Mouse (Mus musculus): ENCODE measurements around the gene Setdb1. TPM values are rescaled to one million over a fixed set of nuclear protein-coding genes. Genes with fewer than 3 reads are reported as not detected.

The Setdb1 gene
- polyA plus RNA-seq, 1 experiment from 2014 or later = 31.6 TPM

- no peak overlapping the region for H3K9ac ChIP-seq (ENCODE audit: low read depth, low read length)
- ATAC-seq (replicated peaks; ENCODE audit: insufficient number of reproducible peaks, low FRiP score, low TSS enrichment) = no peak
- peaks cover 11% of the 10 kb centered on the region; the same call in 1 of the 2 replicates for H3K4me1 ChIP-seq (ENCODE audit: control insufficient read depth, insufficient read depth, low read length)
- H3K27ac ChIP-seq (ENCODE audit: low read depth, low read length) = no peak overlapping the region
- no peak overlapping the region for H3K4me2 ChIP-seq
- no peaks in the 10 kb centered on the region for H3K36me3 ChIP-seq (ENCODE audit: control insufficient read depth, insufficient read depth, low read length)
- WGBS (ENCODE audit: insufficient replicate concordance) = 47% methylated on average over 4 of the region's 4 CpGs
- no peaks in the 10 kb centered on the region for H3K9me3 ChIP-seq (replicated peaks; ENCODE audit: control insufficient read depth, low read length)
- H3K4me3 ChIP-seq (ENCODE audit: low read depth, low read length) = no peak overlapping the region
- no peaks in the 10 kb centered on the region for H3K27me3 ChIP-seq (ENCODE audit: control insufficient read depth, insufficient read depth, low read length)
These were observed 50.8 kb downstream of the Setdb1 start for GRCm38 (mm10) chr3:95306244-95306643.

- Histone ChIP-seq H3K9me3 (replicated peaks; ENCODE audit: control insufficient read depth, low read length) (no peaks in the 10 kb centered on the region), H3K4me1 (ENCODE audit: control insufficient read depth, insufficient read depth, low read length) (peaks cover 2% of the 10 kb centered on the region; the same call in 1 of the 2 replicates), H3K27ac (ENCODE audit: low read depth, low read length) (no peak overlapping the region), H3K4me3 (ENCODE audit: low read depth, low read length) (no peak overlapping the region), H3K27me3 (ENCODE audit: control insufficient read depth, insufficient read depth, low read length) (no peaks in the 10 kb centered on the region), H3K9ac (ENCODE audit: low read depth, low read length) (no peak overlapping the region), H3K36me3 (ENCODE audit: control insufficient read depth, insufficient read depth, low read length) (no peaks in the 10 kb centered on the region), H3K4me2 (no peak overlapping the region)
- ATAC-seq (replicated peaks; ENCODE audit: insufficient number of reproducible peaks, low FRiP score, low TSS enrichment) = no peak
- 78% methylated on average over 3 of the region's 3 CpGs for WGBS (ENCODE audit: insufficient replicate concordance)
These were observed 55.7 kb downstream of the Setdb1 start for GRCm38 (mm10) chr3:95301204-95301796.

- no peaks in the 10 kb centered on the region for H3K27me3 ChIP-seq (ENCODE audit: control insufficient read depth, insufficient read depth, low read length)
- peaks cover 5% of the 10 kb centered on the region for H3K36me3 ChIP-seq (ENCODE audit: control insufficient read depth, insufficient read depth, low read length)
- 61% methylated on average over 7 of the region's 7 CpGs for WGBS (ENCODE audit: insufficient replicate concordance)
- no peaks in the 10 kb centered on the region for H3K9me3 ChIP-seq (replicated peaks; ENCODE audit: control insufficient read depth, low read length)
- ATAC-seq (replicated peaks; ENCODE audit: insufficient number of reproducible peaks, low FRiP score, low TSS enrichment) = no peak
- no peak overlapping the region for H3K27ac ChIP-seq (ENCODE audit: low read depth, low read length)
- H3K4me2 ChIP-seq = no peak overlapping the region
- H3K4me3 ChIP-seq (ENCODE audit: low read depth, low read length) = no peak overlapping the region
- no peak overlapping the region for H3K9ac ChIP-seq (ENCODE audit: low read depth, low read length)
- no peaks in the 10 kb centered on the region for H3K4me1 ChIP-seq (ENCODE audit: control insufficient read depth, insufficient read depth, low read length)
These were observed 59.0 kb downstream of the Setdb1 start for GRCm38 (mm10) chr3:95298018-95298417.

GRCm38 (mm10) chr3:95296103-95296469 is 60.9 kb downstream of the Setdb1 start:
- 13% methylated on average over 5 of the region's 5 CpGs for WGBS (ENCODE audit: insufficient replicate concordance)
- no peak overlapping the region for H3K4me3 ChIP-seq (ENCODE audit: low read depth, low read length)
- no peak for ATAC-seq (replicated peaks; ENCODE audit: insufficient number of reproducible peaks, low FRiP score, low TSS enrichment)
- no peak overlapping the region for H3K27ac ChIP-seq (ENCODE audit: low read depth, low read length)
- H3K4me2 ChIP-seq = 0 out of 2 replicates have a peak overlapping the region, but pooled peaks have one; percentile 6
- H3K36me3 ChIP-seq (ENCODE audit: control insufficient read depth, insufficient read depth, low read length) = peaks cover 8% of the 10 kb centered on the region
- no peaks in the 10 kb centered on the region for H3K27me3 ChIP-seq (ENCODE audit: control insufficient read depth, insufficient read depth, low read length)
- H3K4me1 ChIP-seq (ENCODE audit: control insufficient read depth, insufficient read depth, low read length) = no peaks in the 10 kb centered on the region
- no peak overlapping the region for H3K9ac ChIP-seq (ENCODE audit: low read depth, low read length)
- no peaks in the 10 kb centered on the region for H3K9me3 ChIP-seq (replicated peaks; ENCODE audit: control insufficient read depth, low read length)

- Histone ChIP-seq H3K27me3 (ENCODE audit: control insufficient read depth, insufficient read depth, low read length) (no peaks in the 10 kb centered on the region), H3K9ac (ENCODE audit: low read depth, low read length) (no peak overlapping the region), H3K4me2 (0 out of 2 replicates have a peak overlapping the region, but pooled peaks have one; percentile 6), H3K9me3 (replicated peaks; ENCODE audit: control insufficient read depth, low read length) (no peaks in the 10 kb centered on the region), H3K27ac (ENCODE audit: low read depth, low read length) (no peak overlapping the region), H3K4me3 (ENCODE audit: low read depth, low read length) (no peak overlapping the region), H3K4me1 (ENCODE audit: control insufficient read depth, insufficient read depth, low read length) (no peaks in the 10 kb centered on the region), H3K36me3 (ENCODE audit: control insufficient read depth, insufficient read depth, low read length) (peaks cover 8% of the 10 kb centered on the region)
- WGBS (ENCODE audit: insufficient replicate concordance) = 80% methylated on average over 11 of the region's 11 CpGs
- no peak for ATAC-seq (replicated peaks; ENCODE audit: insufficient number of reproducible peaks, low FRiP score, low TSS enrichment)
These were observed 61.5 kb downstream of the Setdb1 start for GRCm38 (mm10) chr3:95295321-95296102.

- WGBS (ENCODE audit: insufficient replicate concordance) = 78% methylated on average over 5 of the region's 5 CpGs
- Histone ChIP-seq H3K4me3 (ENCODE audit: low read depth, low read length) (no peak overlapping the region), H3K4me1 (ENCODE audit: control insufficient read depth, insufficient read depth, low read length) (no peaks in the 10 kb centered on the region), H3K27me3 (ENCODE audit: control insufficient read depth, insufficient read depth, low read length) (no peaks in the 10 kb centered on the region), H3K27ac (ENCODE audit: low read depth, low read length) (no peak overlapping the region), H3K9ac (ENCODE audit: low read depth, low read length) (no peak overlapping the region), H3K4me2 (no peak overlapping the region), H3K36me3 (ENCODE audit: control insufficient read depth, insufficient read depth, low read length) (peaks cover 9% of the 10 kb centered on the region), H3K9me3 (replicated peaks; ENCODE audit: control insufficient read depth, low read length) (no peaks in the 10 kb centered on the region)
- ATAC-seq (replicated peaks; ENCODE audit: insufficient number of reproducible peaks, low FRiP score, low TSS enrichment) = no peak
These were observed 62.3 kb downstream of the Setdb1 start for GRCm38 (mm10) chr3:95294718-95295117.

GRCm38 (mm10) chr3:95294316-95294715 is 62.7 kb downstream of the Setdb1 start:
- H3K27ac ChIP-seq (ENCODE audit: low read depth, low read length) = no peak overlapping the region
- H3K4me2 ChIP-seq = no peak overlapping the region
- H3K27me3 ChIP-seq (ENCODE audit: control insufficient read depth, insufficient read depth, low read length) = no peaks in the 10 kb centered on the region
- no peaks in the 10 kb centered on the region for H3K9me3 ChIP-seq (replicated peaks; ENCODE audit: control insufficient read depth, low read length)
- H3K36me3 ChIP-seq (ENCODE audit: control insufficient read depth, insufficient read depth, low read length) = peaks cover 10% of the 10 kb centered on the region
- H3K9ac ChIP-seq (ENCODE audit: low read depth, low read length) = no peak overlapping the region
- 83% methylated on average over 7 of the region's 7 CpGs for WGBS (ENCODE audit: insufficient replicate concordance)
- H3K4me1 ChIP-seq (ENCODE audit: control insufficient read depth, insufficient read depth, low read length) = no peaks in the 10 kb centered on the region
- H3K4me3 ChIP-seq (ENCODE audit: low read depth, low read length) = no peak overlapping the region
- no peak for ATAC-seq (replicated peaks; ENCODE audit: insufficient number of reproducible peaks, low FRiP score, low TSS enrichment)

- H3K27me3 ChIP-seq (ENCODE audit: control insufficient read depth, insufficient read depth, low read length) = no peaks in the 10 kb centered on the region
- no peaks in the 10 kb centered on the region for H3K9me3 ChIP-seq (replicated peaks; ENCODE audit: control insufficient read depth, low read length)
- peaks cover 12% of the 10 kb centered on the region for H3K36me3 ChIP-seq (ENCODE audit: control insufficient read depth, insufficient read depth, low read length)
- WGBS (ENCODE audit: insufficient replicate concordance) = 74% methylated on average over 11 of the region's 11 CpGs
- no peaks in the 10 kb centered on the region for H3K4me1 ChIP-seq (ENCODE audit: control insufficient read depth, insufficient read depth, low read length)
- ATAC-seq (replicated peaks; ENCODE audit: insufficient number of reproducible peaks, low FRiP score, low TSS enrichment) = no peak
- no peak overlapping the region for H3K4me2 ChIP-seq
- H3K27ac ChIP-seq (ENCODE audit: low read depth, low read length) = no peak overlapping the region
- H3K4me3 ChIP-seq (ENCODE audit: low read depth, low read length) = no peak overlapping the region
- H3K9ac ChIP-seq (ENCODE audit: low read depth, low read length) = no peak overlapping the region
These were observed 63.5 kb downstream of the Setdb1 start for GRCm38 (mm10) chr3:95293537-95293936.

Data from heart, embryonic 11.5 days (tissue).